Mouse (Mus musculus) lung, postnatal 0 days (tissue): ENCODE results near the gene Pnpla7. TPM values are rescaled to one million over a fixed set of nuclear protein-coding genes. Genes with fewer than 3 reads are reported as not detected.
A peak's percentile ranks its signal among the peaks of the same experiment; 100 is the strongest.

Source experiments
- ATAC-seq: fragments of 200-750 bp; cut with Nextera tagmentation; 2 replicates; pipeline ENCODE4 v1.8.0; 2017; ENCODE audit warnings: moderate library complexity
- DNase-seq: peaks from one replicate; pipeline ENCODE4 v3.0.0-alpha.2; 2016; ENCODE audit warnings: low spot score
- H3K27ac ChIP-seq: fragments of 300-500 bp; sonication (generic); 2 replicates; pipeline ENCODE4 v1.5.1; 2014; ENCODE audit warnings: antibody characterized with exemption, mild to moderate bottlenecking, low read length, mixed read lengths
- H3K27me3 ChIP-seq: fragments of 300-500 bp; sonication (generic); replicated peaks from 2 replicates; pipeline ENCODE4 v1.6.1; 2014; ENCODE audit warnings: low read length, mixed read lengths; ENCODE audit not compliant: insufficient read depth
- H3K36me3 ChIP-seq: fragments of 300-500 bp; sonication (generic); 2 replicates; pipeline ENCODE4 v1.6.1; 2014; ENCODE audit warnings: low read length, mixed read lengths; ENCODE audit not compliant: insufficient read depth
- H3K4me1 ChIP-seq: fragments of 300-500 bp; sonication (generic); 2 replicates; pipeline ENCODE4 v1.6.1; 2014; ENCODE audit warnings: antibody characterized with exemption, low read depth, low read length, mixed read lengths; ENCODE audit not compliant: insufficient read depth
- H3K4me2 ChIP-seq: fragments of 300-500 bp; sonication (generic); replicated peaks from 2 replicates; pipeline ENCODE4 v1.6.1; 2014; ENCODE audit warnings: low read depth, mild to moderate bottlenecking, low read length, moderate library complexity, mixed read lengths
- H3K4me3 ChIP-seq: fragments of 300-500 bp; sonication (generic); 2 replicates; pipeline ENCODE4 v1.5.1; 2014; ENCODE audit warnings: low read depth, low read length
- H3K9ac ChIP-seq: fragments of 300-500 bp; sonication (generic); replicated peaks from 2 replicates; pipeline ENCODE4 v1.6.1; 2014; ENCODE audit warnings: low read depth, mild to moderate bottlenecking
- H3K9me3 ChIP-seq: fragments of 300-500 bp; sonication (generic); 2 replicates; pipeline ENCODE4 v1.6.1; 2016; ENCODE audit warnings: low read length, mixed read lengths
- CTCF ChIP-seq: IDR thresholded peaks from 2 replicates; pipeline ENCODE4 v1.5.1; 2016; ENCODE audit warnings: antibody characterized with exemption, mild to moderate bottlenecking
- EP300 ChIP-seq: IDR thresholded peaks from 2 replicates; pipeline ENCODE4 v1.6.1; 2016; ENCODE audit warnings: antibody characterized with exemption, mild to moderate bottlenecking, control low read depth
- WGBS: fragments of 180-500 bp; shearing (Covaris S2); extraction: QIAGEN DNeasy Blood & Tissue Kit; methylation state at CpG from one replicate; pipeline ENCODE4 v1.1.7; 2014; 5-methylcytosine and 5-hydroxymethylcytosine counted together
- polyA plus RNA-seq: library from polyadenylated mRNA; unstranded; fragments of >200 nt; fragmentation: Nextera tagmentation; extraction: Ambion mirVana; gene quantifications from 2 replicates; pipeline ENCODE4 v1.2.1, GENCODE M21; 2015

The Pnpla7 gene
- polyA plus RNA-seq, result 8.4 and 8.6 TPM in 2 replicates

DNA sequence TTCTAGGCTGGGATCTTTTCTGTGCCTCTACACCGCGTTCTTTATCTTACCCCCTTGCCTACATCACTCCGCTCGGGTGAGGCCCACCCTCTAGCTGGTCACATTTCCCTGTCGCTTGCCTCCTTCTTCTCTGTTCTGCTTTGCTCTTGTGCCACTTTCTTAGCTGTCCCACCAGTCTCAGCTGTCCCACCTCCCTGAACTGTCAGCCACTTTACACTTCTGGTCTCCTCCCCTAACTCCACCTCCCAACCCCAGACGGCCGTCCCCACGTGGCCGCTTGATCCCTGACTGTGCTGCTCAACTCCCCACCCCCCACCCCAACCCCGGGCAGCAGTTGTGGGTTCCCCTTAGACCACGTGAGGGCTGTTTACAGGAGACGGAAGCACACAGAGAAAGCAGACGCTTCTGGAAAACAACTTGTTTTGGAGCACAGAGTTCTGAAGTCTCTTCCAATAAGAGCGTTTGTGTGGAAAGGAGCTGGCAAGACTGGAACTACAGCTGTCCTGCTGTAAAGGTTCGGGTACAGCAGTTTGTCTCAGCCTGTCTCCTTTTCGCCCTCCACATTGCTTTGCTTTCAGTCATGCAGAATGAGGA is at the start of gene Pnpla7:
Gene Pnpla7 (plus strand): TSS at position 330 of the 594 bp plus-strand sequence.
- Histone ChIP-seq H3K27me3 (no peaks in the 10 kb centered on the region), H3K9me3 (no peaks in the 10 kb centered on the region), H3K27ac (peak within 1 kb of the TSS; percentile 91), H3K4me3 (peak within 1 kb of the TSS; percentile 71), H3K36me3 (no peaks in the 10 kb centered on the region), H3K9ac (peak within 1 kb of the TSS; percentile 76), H3K4me2 (peak within 1 kb of the TSS; percentile 97), H3K4me1 (peaks cover 9% of the 10 kb centered on the region; the same call in 1 of the 2 replicates)
- ATAC-seq (peak; percentile 74), DNase-seq (peak; percentile 97)
- 1% methylated on average over 16 of the region's 16 CpGs for WGBS
- TF ChIP-seq CTCF (no peak), EP300 (0 out of 2 replicates have a peak, but pooled peaks have one; percentile 35)

GRCm38 (mm10) chr2:24926345-24926964 is 49.4 kb upstream of the Pnpla7 start:
- Histone ChIP-seq H3K4me3 (no peak overlapping the region), H3K36me3 (no peaks in the 10 kb centered on the region), H3K9me3 (no peaks in the 10 kb centered on the region), H3K9ac (no peak overlapping the region), H3K4me1 (peaks cover 12% of the 10 kb centered on the region; the same call in 1 of the 2 replicates), H3K4me2 (no peak overlapping the region), H3K27ac (peak overlapping the region; percentile 92), H3K27me3 (no peaks in the 10 kb centered on the region)
- 73% methylated on average over 9 of the region's 9 CpGs for WGBS
- TF ChIP-seq CTCF, result no peak
- no peak for TF ChIP-seq EP300
- ATAC-seq (no peak), DNase-seq (no peak)

DNA sequence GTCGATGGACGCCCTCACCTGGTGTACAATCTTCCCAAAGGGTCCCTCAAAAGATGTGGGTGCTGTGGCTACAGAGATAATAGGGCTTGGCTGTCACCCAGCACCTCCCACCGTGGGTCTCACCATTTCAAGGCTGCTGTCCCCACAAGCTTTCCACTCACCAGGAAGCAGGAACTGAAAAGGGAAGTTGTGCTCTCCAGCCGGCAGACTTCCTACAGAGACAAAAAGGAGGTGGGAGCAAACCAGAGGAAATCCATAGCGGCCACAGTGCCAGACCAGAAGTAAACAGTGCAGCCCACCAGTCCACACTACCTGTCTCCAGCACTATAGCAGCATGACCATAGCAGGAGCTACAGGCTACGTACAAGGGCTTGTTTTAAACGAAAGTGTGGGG is 48.9 kb upstream of the Pnpla7 start:
- H3K4me3 ChIP-seq, result no peak overlapping the region
- peak overlapping the region; percentile 92 for H3K27ac ChIP-seq
- H3K36me3 ChIP-seq, result no peaks in the 10 kb centered on the region
- no peaks in the 10 kb centered on the region for H3K27me3 ChIP-seq
- no peak for TF ChIP-seq EP300
- peak overlapping the region; percentile 33; the same call in 1 of the 2 replicates for H3K4me2 ChIP-seq
- ATAC-seq, result no peak
- DNase-seq, result no peak
- H3K9me3 ChIP-seq, result no peaks in the 10 kb centered on the region
- 38% methylated on average over 7 of the region's 7 CpGs for WGBS
- H3K9ac ChIP-seq, result no peak overlapping the region
- peaks cover 12% of the 10 kb centered on the region; the same call in 1 of the 2 replicates for H3K4me1 ChIP-seq

- peak; percentile 91 for ATAC-seq
- Histone ChIP-seq H3K4me3 (no peak overlapping the region), H3K27ac (peak overlapping the region; percentile 92)
These were observed 47.9 kb upstream of the Pnpla7 start for GRCm38 (mm10) chr2:24927810-24928479.

GRCm38 (mm10) chr2:24929119-24929518 is 46.7 kb upstream of the Pnpla7 start:
- no peaks in the 10 kb centered on the region for H3K27me3 ChIP-seq
- DNase-seq, result peak; percentile 88
- 0 out of 2 replicates have a peak, but pooled peaks have one; percentile 16 for TF ChIP-seq CTCF
- TF ChIP-seq EP300, result peak; percentile 72
- peak overlapping the region; percentile 25; the same call in 1 of the 2 replicates for H3K4me2 ChIP-seq
- ATAC-seq, result peak; percentile 73
- peaks cover 14% of the 10 kb centered on the region for H3K4me1 ChIP-seq
- no peak overlapping the region for H3K9ac ChIP-seq
- H3K4me3 ChIP-seq, result no peak overlapping the region
- no peaks in the 10 kb centered on the region for H3K36me3 ChIP-seq
- H3K9me3 ChIP-seq, result no peaks in the 10 kb centered on the region
- 40% methylated on average over 2 of the region's 2 CpGs for WGBS
- H3K27ac ChIP-seq, result peak overlapping the region; percentile 92

More at GRCm38 (mm10) chr2:24927810-24928479, 47.9 kb upstream of the Pnpla7 start:
- H3K4me2 ChIP-seq, result peak overlapping the region; percentile 33
- WGBS, result 50% methylated on average over 4 of the region's 4 CpGs
- TF ChIP-seq EP300 (peak; percentile 98), CTCF (no peak)
- peak; percentile 95 for DNase-seq
- H3K9ac ChIP-seq, result no peak overlapping the region
- peaks cover 12% of the 10 kb centered on the region; the same call in 1 of the 2 replicates for H3K4me1 ChIP-seq
- H3K27me3 ChIP-seq, result no peaks in the 10 kb centered on the region
- no peaks in the 10 kb centered on the region for H3K36me3 ChIP-seq
- no peaks in the 10 kb centered on the region for H3K9me3 ChIP-seq

DNA sequence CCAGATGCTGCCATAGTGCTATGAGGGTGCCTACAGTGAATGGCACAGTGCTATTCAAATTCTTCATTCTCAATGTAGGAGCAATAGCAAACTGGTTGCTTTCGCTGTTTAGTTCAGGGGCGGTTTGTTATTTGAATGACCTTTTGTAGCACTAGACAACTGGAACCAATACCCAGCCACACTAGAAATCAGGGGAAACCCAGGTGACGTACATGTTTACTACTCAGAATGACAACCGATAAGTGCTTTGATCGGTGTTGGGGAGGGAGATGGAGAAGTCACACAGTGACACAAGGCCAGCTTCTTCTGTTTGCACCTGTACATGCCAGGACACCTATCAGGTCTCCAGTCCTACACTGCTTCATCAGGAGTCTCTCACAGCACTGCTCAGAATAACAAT is 46.2 kb upstream of the Pnpla7 start:
- no peak for TF ChIP-seq CTCF
- no peak for TF ChIP-seq EP300
- DNase-seq (no peak), ATAC-seq (no peak)
- Histone ChIP-seq H3K4me1 (peaks cover 18% of the 10 kb centered on the region), H3K9ac (no peak overlapping the region; the same call in 1 of the 2 replicates), H3K4me3 (no peak overlapping the region), H3K27ac (peak overlapping the region; percentile 92), H3K4me2 (no peak overlapping the region), H3K9me3 (no peaks in the 10 kb centered on the region), H3K27me3 (no peaks in the 10 kb centered on the region), H3K36me3 (no peaks in the 10 kb centered on the region)
- WGBS, result 69% methylated on average over 5 of the region's 5 CpGs
